ENCODE assay signal across 15 mouse cellular contexts in genomic region chr15:40485997-40486396, GRCm38 (mm10).
DNase-seq lines count a peak whose midpoint lies in the region; ATAC-seq lines count a peak whose summit lies in the region.
"Had no signal": no experiment of that assay in that cellular context is flagged by ENCODE, and none has a peak within 500 bp of the region (broad histone marks: within the 10 kb centered on the region; RNA-seq: fewer than 3 reads in every experiment).

No protein-coding gene starts in this region.

- no peaks in the 10 kb centered on the region for H3K27me3 ChIP-seq in forebrain, embryonic 15.5 days
- no peaks in the 10 kb centered on the region for H3K27me3 ChIP-seq in forebrain, embryonic 12.5 days
- H3K27me3 ChIP-seq in heart, embryonic 12.5 days (replicated peaks): no peaks in the 10 kb centered on the region
- H3K27me3 ChIP-seq: kidney, embryonic 15.5 days; limb, embryonic 13.5 days; liver, embryonic 15.5 days had no signal

- H3K27ac ChIP-seq in forebrain, embryonic 15.5 days (replicated peaks): no peak overlapping the region
- no peak overlapping the region for H3K27ac ChIP-seq in forebrain, embryonic 12.5 days
- H3K27ac ChIP-seq in heart, embryonic 12.5 days (ENCODE audit: poor library complexity, severe bottlenecking): no peak overlapping the region
- H3K27ac ChIP-seq: kidney, embryonic 15.5 days; limb, embryonic 13.5 days; liver, embryonic 15.5 days; midbrain, embryonic 10.5 days had no signal

- H3K4me3 ChIP-seq in forebrain, embryonic 15.5 days: no peak overlapping the region
- no peak overlapping the region for H3K4me3 ChIP-seq in forebrain, embryonic 12.5 days (replicated peaks)
- H3K4me3 ChIP-seq in heart, embryonic 12.5 days: no peak overlapping the region
- H3K4me3 ChIP-seq: kidney, embryonic 15.5 days; limb, embryonic 13.5 days; liver, embryonic 15.5 days; midbrain, embryonic 10.5 days had no signal

- H3K9me3 ChIP-seq in forebrain, embryonic 15.5 days: no peaks in the 10 kb centered on the region
- no peaks in the 10 kb centered on the region for H3K9me3 ChIP-seq in forebrain, embryonic 12.5 days
- H3K9me3 ChIP-seq in heart, embryonic 12.5 days (replicated peaks): no peaks in the 10 kb centered on the region
- H3K9me3 ChIP-seq: kidney, embryonic 15.5 days; limb, embryonic 13.5 days; liver, embryonic 15.5 days; midbrain, embryonic 10.5 days had no signal

- H3K36me3 ChIP-seq in forebrain, embryonic 15.5 days: no peaks in the 10 kb centered on the region
- no peaks in the 10 kb centered on the region for H3K36me3 ChIP-seq in forebrain, embryonic 12.5 days (replicated peaks)
- no peaks in the 10 kb centered on the region for H3K36me3 ChIP-seq in heart, embryonic 12.5 days
- H3K36me3 ChIP-seq: kidney, embryonic 15.5 days; limb, embryonic 13.5 days; liver, embryonic 15.5 days; midbrain, embryonic 10.5 days had no signal

- WGBS in forebrain, embryonic 15.5 days: 95% methylated on average over 1 of the region's 1 CpGs
- WGBS in forebrain, embryonic 12.5 days: 93% methylated on average over 1 of the region's 1 CpGs
- WGBS in heart, embryonic 12.5 days: 86% methylated on average over 1 of the region's 1 CpGs

- intact Hi-C loops in heart, postnatal 10 days (cut with DNase I): no loop called here

- H3K4me2 ChIP-seq in forebrain, embryonic 15.5 days (replicated peaks): no peak overlapping the region
- H3K4me2 ChIP-seq in forebrain, embryonic 12.5 days: no peak overlapping the region
- no peak overlapping the region for H3K4me2 ChIP-seq in heart, embryonic 12.5 days
- H3K4me2 ChIP-seq: kidney, embryonic 15.5 days; limb, embryonic 13.5 days; liver, embryonic 15.5 days had no signal

- peak; percentile 16 to 26 for DNase-seq in heart, postnatal 10 days
- peak; percentile 4 for DNase-seq in 3134 (ENCODE audit: extremely low read depth, insufficient read length, low spot score)
- peak; percentile 7 for DNase-seq in Muller cell, postnatal 12 days (ENCODE audit: inconsistent ontology term)
- DNase-seq in yolk sac, embryonic 10.5 days (ENCODE audit: low spot score): no peak
- no peak for DNase-seq in frontal cortex, adult 2 months (ENCODE audit: extremely low spot score in 1 of 2, low spot score in 1 of 2)
- DNase-seq: spleen, adult 18-20 months; thymus, postnatal 36 days had no signal

- 0 out of 2 replicates have a peak, but pooled peaks have one; percentile 35 for ATAC-seq in forebrain, embryonic 15.5 days (replicated peaks)
- ATAC-seq in forebrain, embryonic 12.5 days (ENCODE audit: low FRiP score): no peak
- ATAC-seq in heart, embryonic 12.5 days (ENCODE audit: insufficient number of reproducible peaks, low FRiP score): no peak
- ATAC-seq: inflammation-experienced regulatory T-cells, adult 6 months had no signal

- no peaks in the 10 kb centered on the region for H3K4me1 ChIP-seq in forebrain, embryonic 15.5 days
- no peaks in the 10 kb centered on the region for H3K4me1 ChIP-seq in forebrain, embryonic 12.5 days
- no peaks in the 10 kb centered on the region for H3K4me1 ChIP-seq in heart, embryonic 12.5 days (replicated peaks)
- H3K4me1 ChIP-seq: kidney, embryonic 15.5 days; limb, embryonic 13.5 days; liver, embryonic 15.5 days; midbrain, embryonic 10.5 days had no signal

- H3K9ac ChIP-seq in forebrain, embryonic 15.5 days (replicated peaks): no peak overlapping the region
- no peak overlapping the region for H3K9ac ChIP-seq in forebrain, embryonic 12.5 days
- H3K9ac ChIP-seq in heart, embryonic 12.5 days: no peak overlapping the region
- H3K9ac ChIP-seq: kidney, embryonic 15.5 days; limb, embryonic 13.5 days; liver, embryonic 15.5 days had no signal

Comparison
In these comparisons a context has a peak if more than half of its experiments do, and no peak if none do; other contexts are left out.
1. DNase-seq: peak in heart, postnatal 10 days (2 of 2), 3134 (single experiment) and Muller cell, postnatal 12 days (single experiment); none in yolk sac, embryonic 10.5 days (single experiment) and frontal cortex, adult 2 months (0 of 2).